Mouse (Mus musculus) MEL (cell line): ENCODE results near the gene Abca7. TPM values are rescaled to one million over a fixed set of nuclear protein-coding genes. Genes with fewer than 3 reads are reported as not detected.

Experiments used
- DNase-seq: peaks from one replicate; pipeline ENCODE4 v3.0.0; 2011; ENCODE audit warnings: low read depth, low spot score
- H3K27ac ChIP-seq: 2 replicates; pipeline ENCODE4 v1.5.1; 2012; ENCODE audit warnings: low read depth, mild to moderate bottlenecking, control low read depth, low read length, moderate library complexity; ENCODE audit not compliant: control insufficient read depth
- H3K27me3 ChIP-seq, 2 experiments: fragments of 150-350 bp in 1 of 2; sonication (generic) in 1 of 2; 2 replicates each; pipeline ENCODE4 v1.6.1; 2012; ENCODE audit warnings: low read length in 2 of 2, mild to moderate bottlenecking in 2 of 2, improper control_type of control experiment in 1 of 2, moderate library complexity in 1 of 2; ENCODE audit not compliant: insufficient read depth in 2 of 2, control insufficient read depth in 1 of 2
- H3K36me3 ChIP-seq, 2 experiments: 2 replicates each; pipeline ENCODE4 v1.6.1; 2012 to 2014; ENCODE audit warnings: low read length in 2 of 2, improper control_type of control experiment in 1 of 2, inconsistent platforms in 1 of 2, mild to moderate bottlenecking in 1 of 2; ENCODE audit not compliant: insufficient read depth in 2 of 2, control insufficient read depth in 1 of 2
- H3K4me1 ChIP-seq, 2 experiments: fragments of 150-350 bp in 1 of 2; sonication (generic) in 1 of 2; 2 replicates each; pipeline ENCODE4 v1.6.1; 2012; ENCODE audit warnings: low read length in 2 of 2, improper control_type of control experiment in 1 of 2, mild to moderate bottlenecking in 1 of 2; ENCODE audit not compliant: insufficient read depth in 2 of 2, control insufficient read depth in 1 of 2
- H3K4me3 ChIP-seq, 2 experiments: fragments of 150-350 bp in 1 of 2; sonication (generic) in 1 of 2; 2 replicates each; pipeline ENCODE4 v1.5.1; 2012; ENCODE audit warnings: low read depth in 2 of 2, low read length in 2 of 2, mild to moderate bottlenecking in 2 of 2, moderate library complexity in 2 of 2, control low read depth in 1 of 2, improper control_type of control experiment in 1 of 2; ENCODE audit not compliant: control insufficient read depth in 1 of 2, insufficient read depth in 1 of 2
- H3K79me2 ChIP-seq: 2 replicates; pipeline ENCODE4 v1.6.1; 2012; ENCODE audit warnings: mild to moderate bottlenecking, low read length, moderate library complexity; ENCODE audit not compliant: control insufficient read depth, poor library complexity, insufficient read depth
- H3K9ac ChIP-seq: 2 replicates; pipeline ENCODE4 v1.6.1; 2012; ENCODE audit warnings: low read depth, mild to moderate bottlenecking, control low read depth, low read length, moderate library complexity; ENCODE audit not compliant: control insufficient read depth, poor library complexity, severe bottlenecking
- H3K9me3 ChIP-seq: fragments of 150-350 bp; sonication (generic); replicated peaks from 2 replicates; pipeline ENCODE4 v1.6.1; 2012; ENCODE audit warnings: mild to moderate bottlenecking, low read length, improper control_type of control experiment, moderate library complexity; ENCODE audit not compliant: insufficient read depth
- BHLHE40 ChIP-seq: IDR thresholded peaks from 2 replicates; pipeline ENCODE4 v1.6.1; 2012; ENCODE audit warnings: low read depth, mild to moderate bottlenecking, inconsistent platforms, low read length, improper control_type of control experiment, borderline replicate concordance
- CHD1 ChIP-seq: IDR thresholded peaks from 2 replicates; pipeline ENCODE4 v1.6.1; 2012; ENCODE audit warnings: low read depth, mild to moderate bottlenecking, inconsistent platforms, low read length, improper control_type of control experiment
- CHD2 ChIP-seq: IDR thresholded peaks from 2 replicates; pipeline ENCODE4 v1.6.1; 2011; ENCODE audit warnings: low read length, improper control_type of control experiment
- E2F4 ChIP-seq: IDR thresholded peaks from 2 replicates; pipeline ENCODE4 v1.6.1; 2011; ENCODE audit warnings: low read depth, low read length, improper control_type of control experiment, borderline replicate concordance
- EP300 ChIP-seq, 2 experiments: IDR thresholded peaks; 2 replicates each; pipeline ENCODE4 v1.6.1; 2011; ENCODE audit warnings: improper control_type of control experiment in 2 of 2, low read length in 2 of 2, low read depth in 1 of 2, mild to moderate bottlenecking in 1 of 2
- GABPA ChIP-seq: IDR thresholded peaks from 2 replicates; pipeline ENCODE4 v1.6.1; 2012; ENCODE audit warnings: low read depth, mild to moderate bottlenecking, inconsistent platforms, low read length, improper control_type of control experiment, moderate library complexity
- JUND ChIP-seq: IDR thresholded peaks from 2 replicates; pipeline ENCODE4 v1.6.1; 2011; ENCODE audit warnings: low read depth, mild to moderate bottlenecking, improper control_type of control experiment, low read length
- MAX ChIP-seq: IDR thresholded peaks from 2 replicates; pipeline ENCODE4 v1.6.1; 2011; ENCODE audit warnings: low read length, improper control_type of control experiment
- MEF2A ChIP-seq: IDR thresholded peaks from 2 replicates; pipeline ENCODE4 v1.6.1; 2014; ENCODE audit warnings: low read depth, mild to moderate bottlenecking, inconsistent platforms, low read length, improper control_type of control experiment; ENCODE audit not compliant: poor library complexity, insufficient replicate concordance, severe bottlenecking; ENCODE audit errors: extremely low read depth
- MXI1 ChIP-seq: IDR thresholded peaks from 2 replicates; pipeline ENCODE4 v1.6.1; 2011; ENCODE audit warnings: mild to moderate bottlenecking, low read depth, low read length, improper control_type of control experiment
- MYC ChIP-seq: IDR thresholded peaks from 2 replicates; pipeline ENCODE4 v1.6.1; 2011; ENCODE audit warnings: low read depth, mild to moderate bottlenecking, low read length, improper control_type of control experiment, moderate library complexity
- NRF1 ChIP-seq: IDR thresholded peaks from 2 replicates; pipeline ENCODE4 v1.6.1; 2014; ENCODE audit warnings: low read depth, mild to moderate bottlenecking, inconsistent platforms, low read length, improper control_type of control experiment, moderate library complexity; ENCODE audit not compliant: poor library complexity, insufficient read depth, severe bottlenecking
- POLR2A ChIP-seq, 2 experiments: IDR thresholded peaks; 2 replicates each; pipeline ENCODE4 v1.6.1; 2011 to 2012; ENCODE audit warnings: low read length in 2 of 2, mild to moderate bottlenecking in 2 of 2, control low read depth in 1 of 2, improper control_type of control experiment in 1 of 2, low read depth in 1 of 2, moderate library complexity in 1 of 2; ENCODE audit not compliant: control insufficient read depth in 1 of 2, insufficient read depth in 1 of 2, poor library complexity in 1 of 2
- POLR2AphosphoS2 ChIP-seq: IDR thresholded peaks from 2 replicates; pipeline ENCODE4 v1.6.1; 2011; ENCODE audit warnings: low read length, improper control_type of control experiment
- POLR2AphosphoS5 ChIP-seq: IDR thresholded peaks from 2 replicates; pipeline ENCODE4 v1.6.1; 2012; ENCODE audit warnings: low read depth, borderline replicate concordance, mild to moderate bottlenecking, inconsistent platforms, low read length, moderate library complexity, mixed read lengths
- RAD21 ChIP-seq: IDR thresholded peaks from 2 replicates; pipeline ENCODE4 v1.6.1; 2011; ENCODE audit warnings: mild to moderate bottlenecking, low read depth, low read length, improper control_type of control experiment
- SIN3A ChIP-seq: IDR thresholded peaks from 2 replicates; pipeline ENCODE4 v1.6.1; 2012; ENCODE audit warnings: low read length, improper control_type of control experiment, inconsistent platforms
- TAL1 ChIP-seq: IDR thresholded peaks from 2 replicates; pipeline ENCODE4 v1.6.1; 2012; ENCODE audit warnings: mild to moderate bottlenecking, inconsistent platforms, low read length, moderate library complexity, mixed read lengths
- TBP ChIP-seq: IDR thresholded peaks from 2 replicates; pipeline ENCODE4 v1.8.0; 2011; ENCODE audit warnings: low read depth, low read length, improper control_type of control experiment
- UBTF ChIP-seq: IDR thresholded peaks from 2 replicates; pipeline ENCODE4 v1.6.1; 2012; ENCODE audit warnings: low read depth, mild to moderate bottlenecking, inconsistent platforms, low read length, improper control_type of control experiment, moderate library complexity, borderline replicate concordance; ENCODE audit not compliant: insufficient read depth
- USF1 ChIP-seq: IDR thresholded peaks from 2 replicates; pipeline ENCODE4 v1.6.1; 2014; ENCODE audit warnings: low read depth, mild to moderate bottlenecking, inconsistent platforms, low read length, improper control_type of control experiment, moderate library complexity
- USF2 ChIP-seq, 2 experiments: IDR thresholded peaks; 2 replicates each; pipeline ENCODE4 v1.6.1; 2011 to 2012; ENCODE audit warnings: improper control_type of control experiment in 2 of 2, low read length in 2 of 2, borderline replicate concordance in 1 of 2, inconsistent platforms in 1 of 2, low read depth in 1 of 2, mild to moderate bottlenecking in 1 of 2; ENCODE audit not compliant: insufficient read depth in 1 of 2
- ZC3H11A ChIP-seq: IDR thresholded peaks from 2 replicates; pipeline ENCODE4 v1.6.1; 2012; ENCODE audit warnings: low read depth, mild to moderate bottlenecking, inconsistent platforms, low read length, improper control_type of control experiment
- ZNF384 ChIP-seq: IDR thresholded peaks from 2 replicates; pipeline ENCODE4 v1.6.1; 2012; ENCODE audit warnings: low read depth, mild to moderate bottlenecking, inconsistent platforms, low read length, improper control_type of control experiment
- polyA plus RNA-seq, 2 experiments: library from polyadenylated mRNA; stranded (reverse) in 1 of 2; unstranded in 1 of 2; fragments of >175 nt in 1 of 2; fragments of >200 nt in 1 of 2; gene quantifications; 2 replicates each; pipeline versions ENCODE4 v1.2.1 to v1.2.4; 2012; ENCODE audit warnings: low replicate concordance in 2 of 2, low read depth in 1 of 2; ENCODE audit not compliant: insufficient read length in 2 of 2, insufficient read depth in 1 of 2, missing spikeins in 1 of 2
- total RNA-seq: library from RNA; depleted of rRNA; stranded (reverse); fragments of 300-350 nt; gene quantifications from 2 replicates; pipeline ENCODE4 v1.2.3, GENCODE M21; 2012

Gene Abca7
- total and polyA plus RNA-seq, 3 experiments: 7.7 to 16.8 TPM; not detected in 1

DNA sequence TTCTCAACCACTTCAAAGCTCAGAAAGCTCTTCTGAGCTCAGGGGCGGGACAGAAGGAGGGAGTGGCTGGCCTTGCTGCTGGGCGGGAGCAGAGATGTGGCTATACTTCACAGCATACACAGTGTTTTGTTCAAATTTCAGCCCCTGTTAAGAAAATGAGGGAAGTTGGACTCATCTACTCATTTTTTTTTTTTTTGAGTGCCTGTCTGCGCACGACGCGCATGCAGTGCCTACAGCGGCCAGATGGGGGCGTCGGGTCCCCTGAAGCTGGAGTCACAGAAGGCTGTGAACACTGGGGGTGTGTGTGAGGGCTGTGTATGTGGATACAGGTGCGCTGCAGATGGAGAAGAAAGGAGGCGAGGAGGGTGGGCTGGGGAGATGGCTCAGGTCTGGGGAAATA, 9.3 kb upstream of the Abca7 start (continued):
- peak; percentile 71 for TF ChIP-seq MAX
- TF ChIP-seq CHD1: no peak

DNA sequence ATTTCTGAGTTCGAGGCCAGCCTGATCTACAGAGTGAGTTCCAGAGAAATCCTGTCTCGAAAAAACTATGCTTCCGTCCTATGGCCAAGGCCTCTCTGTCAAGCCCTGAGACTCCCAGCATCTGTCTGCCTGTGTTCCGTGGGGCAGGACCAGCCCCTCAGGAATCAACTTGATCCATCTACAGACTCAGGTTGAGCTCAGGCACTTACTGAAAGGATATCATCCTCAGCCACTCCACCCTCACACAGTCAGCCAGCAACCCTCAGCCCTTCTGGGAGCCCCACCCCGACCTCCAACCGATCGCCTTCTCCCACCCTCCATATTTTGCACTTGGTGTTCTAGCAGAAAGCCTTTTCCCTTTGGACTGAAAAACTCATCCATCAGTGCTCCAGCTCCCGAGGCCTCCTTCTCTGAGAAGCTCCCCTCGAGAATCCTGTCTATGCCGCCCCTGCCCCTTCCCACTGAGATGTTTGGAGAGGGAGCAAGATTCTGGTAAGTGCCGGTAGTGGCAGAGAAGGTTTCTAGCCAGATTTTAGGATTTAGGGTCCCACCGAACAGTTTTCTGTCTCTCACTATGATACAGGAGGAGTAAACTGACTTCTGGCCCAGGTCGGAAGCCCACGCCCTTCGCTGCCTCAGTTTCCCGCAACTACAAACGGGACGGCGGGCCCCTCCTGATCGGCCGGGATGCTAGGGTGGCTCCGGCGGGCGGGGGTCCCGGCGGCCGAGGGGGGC, 8.4 kb upstream of the Abca7 start:
- Histone ChIP-seq H3K9me3 (no peaks in the 10 kb centered on the region), H3K27ac (peak overlapping the region; percentile 3), H3K4me3 (peak overlapping the region; percentile 69 to 85), H3K36me3 (peaks cover 0 to 5% of the 10 kb centered on the region in 2 experiments; a peak in 2 of 4 replicates), H3K27me3 (no peaks in the 10 kb centered on the region), H3K9ac (peak overlapping the region; percentile 74), H3K79me2 (peaks cover 10% of the 10 kb centered on the region), H3K4me1 (peaks cover 0 to 16% of the 10 kb centered on the region in 2 experiments; a peak in 2 of 4 replicates)
- TF ChIP-seq POLR2AphosphoS2 (no peak), UBTF (0 out of 2 replicates have a peak, but pooled peaks have one; percentile 61), MXI1 (no peak), POLR2A (IDR thresholded peaks at IDR 0.05; ENCODE audit: control insufficient read depth in 1 of 2, insufficient read depth in 1 of 2, low read depth in 1 of 2, low read length in 2 of 2, poor library complexity in 1 of 2) (0 out of 4 replicates have a peak, but pooled peaks of 1 of the 2 experiments have one; percentile 29), MYC (no peak), TBP (peak; percentile 8; the same call in 1 of the 2 replicates), EP300 (IDR thresholded peaks at IDR 0.05; ENCODE audit: low read depth in 1 of 2, low read length in 2 of 2) (no peak)
- peak; percentile 65 for DNase-seq

DNA sequence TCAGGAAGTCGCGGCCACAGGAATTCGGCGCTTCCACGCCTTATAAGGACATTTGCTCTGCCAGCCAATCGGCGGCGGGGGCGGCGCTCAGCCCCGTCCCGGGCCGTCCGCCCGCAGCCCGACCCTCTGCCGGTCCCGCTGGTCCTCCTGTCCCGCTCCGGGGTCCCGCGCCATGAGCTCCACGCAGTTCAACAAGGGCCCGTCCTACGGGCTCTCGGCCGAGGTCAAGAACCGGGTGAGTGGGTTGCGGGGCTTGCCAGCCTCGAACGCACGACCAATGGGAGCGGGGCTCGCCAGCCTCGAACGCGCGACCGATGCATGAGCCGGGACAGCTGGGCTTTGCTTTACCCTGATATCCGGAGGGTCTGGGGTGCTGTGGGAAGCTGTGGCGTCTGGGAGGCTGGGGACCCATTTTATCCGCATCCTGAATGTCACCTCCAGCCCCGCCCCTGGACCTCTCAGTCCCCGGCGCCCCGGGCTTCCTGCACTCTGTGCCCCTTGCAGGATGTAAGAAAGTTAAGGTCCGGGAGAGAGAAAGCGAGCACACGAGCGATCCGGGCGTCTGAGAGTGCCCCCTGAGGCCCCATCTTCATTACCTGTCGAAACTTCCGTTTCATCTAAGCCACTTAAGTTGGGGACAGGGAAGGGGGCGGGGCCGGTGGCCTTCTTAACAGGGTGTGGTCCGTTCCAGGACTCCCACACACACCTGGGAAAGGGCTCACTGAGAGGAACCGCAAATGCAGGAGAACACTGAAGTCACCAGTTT, 7.6 kb upstream of the Abca7 start, which contains the start of gene Cnn2:
Gene Cnn2 (plus strand): TSS at position 79 of the 766 bp plus-strand sequence.
- no peaks in the 10 kb centered on the region for H3K27me3 ChIP-seq
- H3K27ac ChIP-seq: peak within 1 kb of the TSS; percentile 3
- no peaks in the 10 kb centered on the region for H3K36me3 ChIP-seq
- H3K9ac ChIP-seq: peak within 1 kb of the TSS; percentile 74
- peaks cover 0 to 9% of the 10 kb centered on the region in 2 experiments; a peak in 2 of 4 replicates for H3K4me1 ChIP-seq
- H3K9me3 ChIP-seq: no peaks in the 10 kb centered on the region
- H3K79me2 ChIP-seq: peaks cover 3% of the 10 kb centered on the region
- peak; percentile 64 for DNase-seq
- peak within 1 kb of the TSS; percentile 69 to 85 for H3K4me3 ChIP-seq
- 0 out of 2 replicates have a peak, but pooled peaks have one; percentile 16 for TF ChIP-seq MEF2A
- no peak for TF ChIP-seq MYC
- TF ChIP-seq POLR2AphosphoS2: no peak
- TF ChIP-seq MXI1: 0 out of 2 replicates have a peak, but pooled peaks have one; percentile 40
- TF ChIP-seq CHD2: no peak
- no peak for TF ChIP-seq NRF1
- TF ChIP-seq GABPA: no peak
- TF ChIP-seq RAD21: no peak
- TF ChIP-seq TAL1: no peak
- 0 out of 4 replicates have a peak, but pooled peaks of 1 of the 2 experiments have one; percentile 42 for TF ChIP-seq POLR2A (IDR thresholded peaks at IDR 0.05; ENCODE audit: control insufficient read depth in 1 of 2, insufficient read depth in 1 of 2, low read depth in 1 of 2, low read length in 2 of 2, poor library complexity in 1 of 2)
- TF ChIP-seq E2F4: no peak
- TF ChIP-seq BHLHE40: no peak
- no peak for TF ChIP-seq ZNF384
- TF ChIP-seq CHD1: no peak
- TF ChIP-seq POLR2AphosphoS5: no peak
- TF ChIP-seq SIN3A: 0 out of 2 replicates have a peak, but pooled peaks have one; percentile 17
- no peak for TF ChIP-seq JUND
- TF ChIP-seq USF1: no peak
- TF ChIP-seq USF2 (IDR thresholded peaks at IDR 0.05; ENCODE audit: borderline replicate concordance in 1 of 2, insufficient read depth in 1 of 2, low read depth in 1 of 2, low read length in 2 of 2): no peak
- no peak for TF ChIP-seq ZC3H11A
